Mouse (Mus musculus): ENCODE measurements at regions not wholly inside any gene's neighbourhood (a gene's known extent, or its start where the extent isn't known, plus 50 kb on each side); places are given as distances from the start of the nearest gene placed in this dataset.

GRCm38 (mm10) chr12:15741219-15741618, 75.5 kb downstream of the Trib2 start:
- DNase-seq = no peak

GRCm38 (mm10) chr12:15738989-15739388, 77.7 kb downstream of the Trib2 start:
- DNase-seq = no peak

GRCm38 (mm10) chr12:15731261-15731660, 85.5 kb downstream of the Trib2 start:
- peak; percentile 45 for DNase-seq

- no peak for DNase-seq
These were observed 87.0 kb downstream of the Trib2 start for GRCm38 (mm10) chr12:15729696-15730095.

GRCm38 (mm10) chr12:15723529-15723928, 93.2 kb downstream of the Trib2 start:
- peak; percentile 41 for DNase-seq

- no peak for DNase-seq
These were observed 94.6 kb downstream of the Trib2 start for GRCm38 (mm10) chr12:15722161-15722560.

- no peak for DNase-seq
These were observed 96.6 kb downstream of the Trib2 start for GRCm38 (mm10) chr12:15720171-15720570.

- no peak for DNase-seq
These were observed 97.9 kb downstream of the Trib2 start for GRCm38 (mm10) chr12:15718827-15719226.

- DNase-seq = no peak
These were observed 98.7 kb downstream of the Trib2 start for GRCm38 (mm10) chr12:15717989-15718388.

GRCm38 (mm10) chr12:15717342-15717741, 99.4 kb downstream of the Trib2 start:
- no peak for DNase-seq

- no peak for DNase-seq
These were observed 103.1 kb downstream of the Trib2 start for GRCm38 (mm10) chr12:15713623-15714022.

GRCm38 (mm10) chr12:15707570-15708095, 109.1 kb downstream of the Trib2 start:
- DNase-seq = no peak

GRCm38 (mm10) chr12:15704412-15704811, 112.3 kb downstream of the Trib2 start:
- DNase-seq = peak; percentile 48

GRCm38 (mm10) chr12:15702137-15702536, 114.6 kb downstream of the Trib2 start:
- no peak for DNase-seq

- peak; percentile 12 for DNase-seq
These were observed 117.9 kb downstream of the Trib2 start for GRCm38 (mm10) chr12:15698829-15699228.

GRCm38 (mm10) chr12:15698042-15698771, 118.5 kb downstream of the Trib2 start:
- peak; percentile 20 for DNase-seq

- no peak for DNase-seq
These were observed 128.4 kb downstream of the Trib2 start for GRCm38 (mm10) chr12:15688342-15688741.

GRCm38 (mm10) chr12:15684311-15684710, 132.4 kb downstream of the Trib2 start:
- no peak for DNase-seq

GRCm38 (mm10) chr12:15681678-15682355, 134.9 kb downstream of the Trib2 start:
- no peak for DNase-seq

- DNase-seq = no peak
These were observed 140.6 kb downstream of the Trib2 start for GRCm38 (mm10) chr12:15676127-15676526.

- DNase-seq = no peak
These were observed 157.0 kb downstream of the Trib2 start for GRCm38 (mm10) chr12:15659755-15660154.

- no peak for DNase-seq
These were observed 157.4 kb downstream of the Trib2 start for GRCm38 (mm10) chr12:15659332-15659731.

GRCm38 (mm10) chr12:15657748-15658251, 158.9 kb downstream of the Trib2 start:
- DNase-seq = no peak

GRCm38 (mm10) chr12:15654585-15654984, 162.1 kb downstream of the Trib2 start:
- DNase-seq = no peak

Data from embryo, embryonic 11 days (tissue).